Mouse (Mus musculus) megakaryocyte, adult 5-6 weeks (primary cell): ENCODE data around the gene Zswim8. TPM values are rescaled to one million over a fixed set of nuclear protein-coding genes. Genes with fewer than 3 reads are reported as not detected.
A peak's percentile ranks its signal among the peaks of the same experiment; 100 is the strongest.

Source experiments
- ATAC-seq: 2 replicates; pipeline ENCODE4 v1.8.0; 2016; ENCODE audit warnings: mild to moderate bottlenecking, inconsistent platforms; ENCODE audit not compliant: poor library complexity, severe bottlenecking
- total RNA-seq, 2 experiments: library from RNA; stranded (forward) in 1 of 2; stranded (reverse) in 1 of 2; fragments of 153-499, 151-499 nt in 1 of 2; fragments of 221-1000, 200-1000 nt in 1 of 2; gene quantifications; 2 replicates each; pipeline versions ENCODE4 v1.2.3 to v1.2.4; 2015 to 2017

Gene Zswim8
- total RNA-seq, 2 experiments from 2014 or later, result 33.2 to 33.3 TPM

DNA sequence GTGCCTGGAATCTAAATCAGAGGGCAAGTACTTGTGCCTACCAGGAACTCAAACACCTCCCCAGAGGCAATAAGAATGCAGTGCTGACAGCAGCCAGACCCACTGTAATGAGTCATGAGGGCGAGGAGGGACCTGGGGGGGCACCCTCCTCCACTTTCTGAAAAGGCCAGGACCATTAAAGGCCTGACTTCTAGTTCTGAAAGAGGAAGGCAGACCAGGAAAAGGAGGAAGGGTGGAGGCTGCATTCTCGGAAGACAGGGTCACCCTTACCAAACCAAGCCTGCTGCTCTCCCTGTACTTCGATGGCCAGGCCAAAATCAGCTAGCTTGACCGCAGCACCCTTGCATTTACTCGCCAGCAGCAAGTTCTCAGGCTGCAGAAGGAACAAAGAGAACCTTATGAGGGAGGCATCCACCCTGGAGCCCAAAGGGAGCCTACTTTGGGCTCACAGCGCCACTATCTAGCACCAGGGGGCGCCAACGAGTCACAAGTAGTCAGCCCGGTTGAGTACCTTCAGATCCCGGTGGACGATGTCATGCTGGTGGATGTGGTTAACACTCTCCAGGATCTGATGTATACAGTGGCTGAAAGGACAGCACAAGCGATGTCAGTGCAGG is 58.4 kb downstream of the Zswim8 start:
- ATAC-seq, result peak; percentile 95

DNA sequence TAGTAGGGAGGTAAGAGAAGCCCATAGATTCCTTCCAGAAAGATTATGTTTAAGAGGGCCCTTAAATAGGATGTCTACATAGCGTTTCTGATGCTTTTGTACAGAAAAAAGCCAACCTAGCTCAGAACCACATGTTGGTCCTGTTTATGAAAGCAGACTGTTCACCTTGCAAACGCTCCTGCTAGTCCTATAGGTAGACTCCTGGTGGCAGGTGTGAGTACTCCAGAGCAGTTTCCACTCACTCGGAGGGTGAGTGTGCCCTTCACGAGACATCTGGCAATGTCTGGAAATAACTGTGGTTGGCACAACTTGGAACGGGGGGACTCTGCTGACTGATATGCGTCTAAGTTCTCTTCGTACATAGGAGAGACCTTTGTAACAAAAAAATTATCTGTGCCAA is 60.6 kb downstream of the Zswim8 start:
- ATAC-seq, result no peak

DNA sequence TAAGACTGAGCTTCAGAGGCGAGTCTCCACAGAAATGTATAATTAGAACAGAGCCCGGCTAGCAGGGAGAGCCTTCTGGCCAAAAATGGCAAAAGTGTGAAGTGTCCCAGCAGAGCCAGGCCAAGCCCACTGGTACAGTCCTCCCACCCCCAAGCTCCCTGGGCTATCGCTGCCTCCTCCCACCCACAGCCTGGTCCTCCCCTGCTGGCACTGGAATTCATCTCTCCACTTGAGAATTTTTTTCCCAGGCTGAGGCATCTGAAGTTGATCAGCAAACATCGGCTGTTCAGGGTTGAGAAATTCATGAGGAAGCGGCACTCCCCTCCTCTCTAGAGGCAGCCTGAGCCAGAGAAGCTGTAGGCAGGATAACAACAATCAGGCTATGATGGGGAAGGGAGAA is 61.2 kb downstream of the Zswim8 start:
- ATAC-seq, result no peak

GRCm38 (mm10) chr14:20771941-20772340 is 64.6 kb downstream of the Zswim8 start:
- ATAC-seq, result no peak

DNA sequence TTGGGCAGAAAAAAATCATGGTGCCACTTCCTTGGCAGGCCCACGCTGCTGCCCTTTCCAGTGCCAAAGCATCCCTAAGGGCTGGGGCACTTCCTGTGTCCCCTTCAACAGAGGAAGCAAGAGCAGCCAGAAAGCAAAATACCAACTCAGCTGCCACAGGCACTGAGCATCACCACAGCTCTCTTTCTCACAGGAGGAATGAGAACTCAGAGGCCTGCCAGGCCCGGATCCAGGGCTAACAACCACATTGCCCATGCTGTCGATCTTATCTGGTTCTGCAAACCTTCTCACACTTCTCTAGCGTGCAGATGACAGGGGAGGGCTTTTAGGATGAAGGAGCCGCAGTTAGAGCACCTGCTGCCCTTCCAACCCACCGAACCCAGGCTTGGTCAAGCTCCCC is 65.5 kb downstream of the Zswim8 start:
- peak; percentile 45 for ATAC-seq

Other genes starting within 250 kb of the Zswim8 start
- 99.1 and 113 TPM in 2 replicates for gene Anxa7, start 227.4 kb upstream of the Zswim8 start, total RNA-seq (2015)
- 117 and 128 TPM in 2 replicates for gene Anxa7, start 227.4 kb upstream of the Zswim8 start, total RNA-seq (2017)
- 1.2 and 3.2 TPM in 2 replicates for gene Mss51, start 210.7 kb upstream of the Zswim8 start, total RNA-seq (2015)
- gene Mss51, start 210.7 kb upstream of the Zswim8 start, total RNA-seq (2017), result 0.51 and 0.85 TPM in 2 replicates
- 142 and 144 TPM in 2 replicates for gene Ppp3cb, start 161.0 kb upstream of the Zswim8 start, total RNA-seq (2015)
- gene Ppp3cb, start 161.0 kb upstream of the Zswim8 start, total RNA-seq (2017), result 64.6 and 86.8 TPM in 2 replicates
- gene Usp54, start 66.5 kb upstream of the Zswim8 start, total RNA-seq (2015), result 1.5 and 2.2 TPM in 2 replicates
- 1.8 and 2.5 TPM in 2 replicates for gene Usp54, start 66.5 kb upstream of the Zswim8 start, total RNA-seq (2017)
- 0.76 TPM in 1 of 2 replicates, not detected in the other for gene Myoz1, start 51.0 kb upstream of the Zswim8 start, total RNA-seq (2015)
- gene Myoz1, start 51.0 kb upstream of the Zswim8 start, total RNA-seq (2017), result 0.51 TPM in 1 of 2 replicates, not detected in the other
- gene Synpo2l, start 39.2 kb upstream of the Zswim8 start, total RNA-seq (2015), result 0.07 TPM in 1 of 2 replicates, not detected in the other
- not detected in 2 replicates for gene Synpo2l, start 39.2 kb upstream of the Zswim8 start, total RNA-seq (2017)
- gene Sec24c, start 33.2 kb upstream of the Zswim8 start, total RNA-seq (2015), result 34.2 and 48.4 TPM in 2 replicates
- gene Sec24c, start 33.2 kb upstream of the Zswim8 start, total RNA-seq (2017), result 69.7 and 90.0 TPM in 2 replicates
- gene Fut11, start 12.6 kb upstream of the Zswim8 start, total RNA-seq (2015), result 9.1 and 12.5 TPM in 2 replicates
- gene Fut11, start 12.6 kb upstream of the Zswim8 start, total RNA-seq (2017), result 4.9 and 6.5 TPM in 2 replicates
- gene Chchd1, start 4.5 kb upstream of the Zswim8 start, total RNA-seq (2015), result 94.2 and 107 TPM in 2 replicates
- 86.5 and 86.8 TPM in 2 replicates for gene Chchd1, start 4.5 kb upstream of the Zswim8 start, total RNA-seq (2017)
- 55.7 and 60.3 TPM in 2 replicates for gene Ndst2, start 27.0 kb downstream of the Zswim8 start, total RNA-seq (2015)
- gene Ndst2, start 27.0 kb downstream of the Zswim8 start, total RNA-seq (2017), result 14.0 and 19.5 TPM in 2 replicates
- 24.0 and 24.3 TPM in 2 replicates for gene Camk2g, start 86.5 kb downstream of the Zswim8 start, total RNA-seq (2015)
- 50.1 and 61.1 TPM in 2 replicates for gene Camk2g, start 86.5 kb downstream of the Zswim8 start, total RNA-seq (2017)
- gene Plau, start 129.1 kb downstream of the Zswim8 start, total RNA-seq (2015), result 7.0 and 9.5 TPM in 2 replicates
- 16.8 and 17.1 TPM in 2 replicates for gene Plau, start 129.1 kb downstream of the Zswim8 start, total RNA-seq (2017)
- gene Vcl, start 221.8 kb downstream of the Zswim8 start, total RNA-seq (2015), result 149 and 152 TPM in 2 replicates
- gene Vcl, start 221.8 kb downstream of the Zswim8 start, total RNA-seq (2017), result 117 and 128 TPM in 2 replicates